Mouse (Mus musculus): Measurements from ENCODE around the gene Tmem143.

GRCm38 (mm10) chr7:45864435-45864834, 32.3 kb upstream of the Tmem143 start:
- TF ChIP-seq CTCF (IDR thresholded peaks at IDR 0.05; ENCODE audit: low read depth) (no peak), EP300 (IDR thresholded peaks at IDR 0.05; ENCODE audit: low read depth) (no peak)

Measured in liver, postnatal 0 days (tissue).